Mouse (Mus musculus) liver, embryonic 13.5 days (tissue): Measurements from ENCODE around the gene Csrnp1. TPM values are rescaled to one million over a fixed set of nuclear protein-coding genes. Genes with fewer than 3 reads are reported as not detected.
"Not testable (repeated sequence)": the region's sequence is repeated elsewhere in the genome, so short reads cannot be mapped to it uniquely, and the experiment has no call there.

Source experiments
- ATAC-seq: fragments of 200-750 bp; cut with Nextera tagmentation; 2 replicates; pipeline ENCODE4 v1.8.0; 2017; ENCODE audit warnings: low read depth, mild to moderate bottlenecking, moderate number of reproducible peaks, moderate library complexity
- DNase-seq: peaks from one replicate; pipeline ENCODE4 v3.0.0; 2022
- H3K27ac ChIP-seq: fragments of 300-500 bp; sonication (generic); 2 replicates; pipeline ENCODE4 v1.5.1; 2015; ENCODE audit warnings: moderate library complexity, mild to moderate bottlenecking, inconsistent platforms
- H3K27me3 ChIP-seq: fragments of 300-500 bp; sonication (generic); 2 replicates; pipeline ENCODE4 v1.6.1; 2015; ENCODE audit warnings: mild to moderate bottlenecking, inconsistent platforms
- H3K36me3 ChIP-seq: fragments of 300-500 bp; sonication (generic); 2 replicates; pipeline ENCODE4 v1.6.1; 2015; ENCODE audit warnings: mild to moderate bottlenecking, inconsistent platforms
- H3K4me1 ChIP-seq: fragments of 300-500 bp; sonication (generic); replicated peaks from 2 replicates; pipeline ENCODE4 v1.6.1; 2015; ENCODE audit warnings: inconsistent platforms
- H3K4me2 ChIP-seq: fragments of 300-500 bp; sonication (generic); 2 replicates; pipeline ENCODE4 v1.6.1; 2015; ENCODE audit warnings: inconsistent platforms, mild to moderate bottlenecking, moderate library complexity
- H3K4me3 ChIP-seq: fragments of 300-500 bp; sonication (generic); replicated peaks from 2 replicates; pipeline ENCODE4 v1.5.1; 2015; ENCODE audit warnings: mild to moderate bottlenecking, inconsistent platforms
- H3K9ac ChIP-seq: fragments of 300-500 bp; sonication (generic); 2 replicates; pipeline ENCODE4 v1.6.1; 2015; ENCODE audit warnings: mild to moderate bottlenecking, inconsistent platforms
- H3K9me3 ChIP-seq: fragments of 300-500 bp; sonication (generic); replicated peaks from 2 replicates; pipeline ENCODE4 v1.6.1; 2016; ENCODE audit warnings: inconsistent platforms
- WGBS: fragments of 180-500 bp; shearing (Covaris S2); methylation state at CpG from one replicate; pipeline ENCODE4 v1.1.7; 2015; ENCODE audit not compliant: insufficient replicate concordance; 5-methylcytosine and 5-hydroxymethylcytosine counted together
- polyA plus RNA-seq: library from polyadenylated mRNA; unstranded; fragments of >200 nt; fragmentation: Nextera tagmentation; extraction: Ambion mirVana; gene quantifications from 2 replicates; pipeline ENCODE4 v1.2.1, GENCODE M21; 2015

Gene Csrnp1
- polyA plus RNA-seq, 1 experiment from 2014 or later: 1.3 TPM

- H3K4me3 ChIP-seq: no peak overlapping the region
- WGBS: 57% methylated on average over 6 of the region's 6 CpGs
- no peak overlapping the region for H3K27ac ChIP-seq
- ATAC-seq (no peak), DNase-seq (no peak)
- no peak overlapping the region for H3K9ac ChIP-seq
- no peak overlapping the region for H3K4me2 ChIP-seq
- peaks cover 15% of the 10 kb centered on the region for H3K27me3 ChIP-seq
- no peaks in the 10 kb centered on the region for H3K36me3 ChIP-seq
- H3K9me3 ChIP-seq: no peaks in the 10 kb centered on the region
- H3K4me1 ChIP-seq: peaks cover 15% of the 10 kb centered on the region
Observed at GRCm38 (mm10) chr9:120014828-120015227, 30.4 kb upstream of the Csrnp1 start.

DNA sequence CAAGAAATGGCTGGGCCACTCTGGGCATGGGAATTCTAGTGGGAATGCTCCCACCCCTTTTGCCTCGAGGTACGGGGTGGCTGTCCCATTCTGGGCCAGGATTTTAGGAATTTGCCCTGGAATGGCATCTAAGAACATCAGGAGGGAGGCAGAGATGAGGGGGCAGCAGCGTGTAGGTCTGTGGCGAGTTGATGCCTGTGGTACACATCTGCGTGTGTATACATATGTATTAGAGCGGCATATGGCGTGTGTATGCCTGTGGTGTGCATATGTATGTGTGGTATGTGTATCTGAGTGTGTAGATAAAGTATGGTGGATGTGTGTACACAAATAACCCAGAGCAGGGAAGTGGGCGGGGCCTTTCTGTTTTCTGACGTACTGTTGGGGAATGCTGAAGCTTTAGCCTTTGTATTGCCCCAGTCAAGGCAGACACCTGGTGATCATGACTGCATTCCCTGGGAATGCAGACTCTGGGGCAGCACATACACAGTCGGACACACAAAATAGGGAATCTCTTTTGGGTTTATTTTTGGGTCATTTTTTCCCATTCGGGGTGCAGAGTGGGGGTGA, 28.9 kb upstream of the Csrnp1 start:
- no peak for DNase-seq
- H3K36me3 ChIP-seq: no peaks in the 10 kb centered on the region
- 57% methylated on average over 11 of the region's 11 CpGs for WGBS

GRCm38 (mm10) chr9:120012781-120013180, 28.3 kb upstream of the Csrnp1 start:
- Histone ChIP-seq H3K4me2 (no peak overlapping the region), H3K9me3 (no peaks in the 10 kb centered on the region), H3K9ac (no peak overlapping the region), H3K4me1 (peaks cover 15% of the 10 kb centered on the region), H3K4me3 (no peak overlapping the region), H3K36me3 (no peaks in the 10 kb centered on the region), H3K27ac (no peak overlapping the region), H3K27me3 (peaks cover 15% of the 10 kb centered on the region)
- no peak for DNase-seq
- WGBS: 74% methylated on average over 5 of the region's 5 CpGs
- no peak for ATAC-seq

More for the DNA sequence above, 28.9 kb upstream of the Csrnp1 start:
- Histone ChIP-seq H3K4me1 (peaks cover 15% of the 10 kb centered on the region), H3K27ac (no peak overlapping the region), H3K9ac (no peak overlapping the region), H3K4me3 (no peak overlapping the region), H3K4me2 (no peak overlapping the region), H3K9me3 (no peaks in the 10 kb centered on the region), H3K27me3 (peaks cover 15% of the 10 kb centered on the region)
- no peak for ATAC-seq

DNA sequence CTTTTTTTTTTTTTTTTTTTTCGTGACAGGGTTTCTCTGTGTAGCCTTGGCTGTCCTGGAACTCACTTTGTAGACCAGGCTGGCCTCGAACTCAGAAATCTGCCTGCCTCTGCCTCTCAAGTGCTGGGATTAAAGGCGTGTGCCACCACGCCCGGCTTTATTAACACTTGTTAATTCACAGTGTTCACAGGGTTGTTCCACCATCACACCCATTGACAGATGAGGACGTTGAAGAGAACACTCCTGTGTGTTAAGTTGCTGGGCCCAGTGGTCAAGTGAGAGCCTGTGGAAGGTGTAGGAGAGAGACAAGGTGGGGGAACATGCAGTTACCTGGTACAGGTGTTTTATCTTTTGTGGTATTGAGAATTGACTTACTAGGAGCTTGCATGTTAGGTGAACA, 27.7 kb upstream of the Csrnp1 start:
- H3K4me2 ChIP-seq, H3K9me3 ChIP-seq, H3K9ac ChIP-seq, H3K36me3 ChIP-seq, DNase-seq, ATAC-seq, H3K27ac ChIP-seq, H3K4me3 ChIP-seq: not testable (repeated sequence)
- WGBS: 68% methylated on average over 6 of the region's 6 CpGs
- H3K27me3 ChIP-seq: peaks cover 15% of the 10 kb centered on the region
- H3K4me1 ChIP-seq: peaks cover 15% of the 10 kb centered on the region

GRCm38 (mm10) chr9:120011533-120011932, 27.1 kb upstream of the Csrnp1 start:
- Histone ChIP-seq H3K9ac (0 out of 2 replicates have a peak overlapping the region, but pooled peaks have one; percentile 7), H3K27ac (no peak overlapping the region), H3K27me3 (peaks cover 15% of the 10 kb centered on the region), H3K4me2 (peak overlapping the region; percentile 68), H3K4me3 (peak overlapping the region; percentile 43), H3K9me3 (no peaks in the 10 kb centered on the region), H3K36me3 (no peaks in the 10 kb centered on the region; the same call in 1 of the 2 replicates), H3K4me1 (peaks cover 15% of the 10 kb centered on the region)
- WGBS: 1% methylated on average over 10 of the region's 10 CpGs
- DNase-seq (peak; percentile 43), ATAC-seq (peak; percentile 14; the same call in 1 of the 2 replicates)

DNA sequence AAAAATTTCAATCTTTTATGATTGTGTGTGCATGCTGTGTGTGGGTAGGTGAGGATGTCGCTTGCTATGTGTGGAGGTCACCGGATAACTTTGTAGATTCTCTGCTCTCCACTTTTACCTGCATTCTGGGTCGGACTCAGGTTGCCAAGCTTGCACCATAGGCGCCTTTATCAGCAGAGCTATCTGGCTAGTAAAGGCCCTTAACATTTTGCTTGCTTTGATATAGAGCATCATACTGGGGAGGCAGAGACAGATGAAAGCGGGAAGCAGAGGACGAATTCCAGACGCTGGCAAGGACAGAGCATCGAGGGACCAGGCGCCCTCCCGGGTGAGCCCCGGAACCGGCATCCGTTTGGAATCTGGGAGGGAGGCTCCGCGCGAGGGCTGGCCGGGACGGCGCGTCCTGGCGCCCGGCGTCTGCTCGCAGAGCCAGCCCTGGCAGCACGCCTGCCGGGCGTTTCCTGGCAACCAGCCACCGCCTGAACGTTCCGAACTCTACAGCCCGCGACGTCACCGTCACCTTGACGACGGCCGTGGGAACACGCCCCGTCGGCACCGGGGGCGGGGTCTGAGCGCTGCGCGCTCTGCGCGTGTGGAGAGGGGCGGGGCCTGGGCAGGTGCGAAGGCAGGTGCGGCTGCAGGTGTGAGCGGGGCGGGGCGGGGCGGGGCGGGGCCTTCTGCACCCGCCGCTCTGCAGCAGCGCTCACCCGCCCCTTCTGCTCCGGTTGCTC, 26.5 kb upstream of the Csrnp1 start:
- 3% methylated on average over 60 of the region's 60 CpGs for WGBS
- no peaks in the 10 kb centered on the region; the same call in 1 of the 2 replicates for H3K36me3 ChIP-seq
- peak; percentile 89 for DNase-seq
- no peaks in the 10 kb centered on the region for H3K9me3 ChIP-seq
- H3K4me3 ChIP-seq: peak overlapping the region; percentile 43
- no peak overlapping the region for H3K27ac ChIP-seq
- peak; percentile 91 for ATAC-seq
- peaks cover 15% of the 10 kb centered on the region for H3K4me1 ChIP-seq
- H3K9ac ChIP-seq: peak overlapping the region; percentile 7; the same call in 1 of the 2 replicates
- H3K4me2 ChIP-seq: peak overlapping the region; percentile 68
- H3K27me3 ChIP-seq: peaks cover 15% of the 10 kb centered on the region

GRCm38 (mm10) chr9:120009871-120010270, 25.4 kb upstream of the Csrnp1 start:
- no peak overlapping the region for H3K27ac ChIP-seq
- H3K4me1 ChIP-seq: peaks cover 15% of the 10 kb centered on the region
- H3K36me3 ChIP-seq: no peaks in the 10 kb centered on the region; the same call in 1 of the 2 replicates
- DNase-seq (no peak), ATAC-seq (no peak)
- H3K9ac ChIP-seq: no peak overlapping the region
- H3K4me2 ChIP-seq: no peak overlapping the region
- H3K9me3 ChIP-seq: no peaks in the 10 kb centered on the region
- H3K27me3 ChIP-seq: peaks cover 15% of the 10 kb centered on the region
- H3K4me3 ChIP-seq: no peak overlapping the region
- 87% methylated on average over 3 of the region's 3 CpGs for WGBS

DNA sequence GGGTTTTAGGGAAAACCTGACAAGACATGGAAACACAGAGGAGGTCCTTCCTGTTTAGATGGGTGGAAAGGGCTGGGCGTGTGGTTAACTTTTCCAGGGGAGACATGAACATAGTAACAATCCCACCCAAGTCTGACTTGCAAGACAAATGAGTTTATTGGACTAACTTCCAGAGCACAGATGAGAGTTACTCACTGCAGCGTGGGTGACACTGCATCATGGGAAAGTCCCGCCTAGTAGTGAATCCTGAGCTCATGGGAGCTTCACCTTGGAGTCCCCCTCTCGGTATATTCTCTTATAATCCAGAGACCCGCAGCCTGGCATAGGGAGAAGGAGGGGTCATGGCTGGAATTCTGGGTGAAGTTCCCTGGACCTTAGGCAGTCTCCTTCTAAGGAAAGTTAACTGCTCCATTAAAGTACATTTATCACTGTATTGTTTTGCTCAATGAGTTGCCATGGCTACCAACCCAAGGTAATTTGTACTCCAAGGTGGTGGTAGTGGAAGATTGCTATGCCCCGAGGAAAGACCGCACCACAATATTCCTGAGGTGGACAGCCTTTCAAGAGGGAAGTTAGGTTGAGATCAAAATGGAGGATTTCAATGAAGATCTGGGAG, 24.9 kb upstream of the Csrnp1 start:
- Histone ChIP-seq H3K36me3 (no peaks in the 10 kb centered on the region; the same call in 1 of the 2 replicates), H3K4me3 (no peak overlapping the region), H3K4me1 (peaks cover 15% of the 10 kb centered on the region), H3K9me3 (no peaks in the 10 kb centered on the region), H3K27ac (no peak overlapping the region), H3K27me3 (peaks cover 15% of the 10 kb centered on the region), H3K9ac (no peak overlapping the region), H3K4me2 (no peak overlapping the region)
- WGBS: 58% methylated on average over 7 of the region's 7 CpGs
- DNase-seq (no peak), ATAC-seq (no peak)

GRCm38 (mm10) chr9:120007833-120008232, 23.4 kb upstream of the Csrnp1 start:
- no peak for ATAC-seq
- H3K9ac ChIP-seq: no peak overlapping the region
- 61% methylated on average over 1 of the region's 1 CpGs for WGBS

GRCm38 (mm10) chr9:120005936-120006335, 21.5 kb upstream of the Csrnp1 start:
- peaks cover 30% of the 10 kb centered on the region for H3K4me1 ChIP-seq
- ATAC-seq: no peak
- H3K4me3 ChIP-seq: no peak overlapping the region
- H3K27ac ChIP-seq: no peak overlapping the region
- H3K36me3 ChIP-seq: no peaks in the 10 kb centered on the region; the same call in 1 of the 2 replicates
- no peak overlapping the region for H3K9ac ChIP-seq
- no peak for DNase-seq
- H3K9me3 ChIP-seq: no peaks in the 10 kb centered on the region
- no peak overlapping the region for H3K4me2 ChIP-seq
- 73% methylated on average over 3 of the region's 3 CpGs for WGBS
- H3K27me3 ChIP-seq: peaks cover 4% of the 10 kb centered on the region

More at GRCm38 (mm10) chr9:120007833-120008232, 23.4 kb upstream of the Csrnp1 start:
- Histone ChIP-seq H3K27me3 (peaks cover 11% of the 10 kb centered on the region), H3K4me1 (peaks cover 20% of the 10 kb centered on the region), H3K4me2 (no peak overlapping the region), H3K9me3 (no peaks in the 10 kb centered on the region), H3K4me3 (no peak overlapping the region), H3K36me3 (no peaks in the 10 kb centered on the region; the same call in 1 of the 2 replicates), H3K27ac (no peak overlapping the region)
- no peak for DNase-seq

DNA sequence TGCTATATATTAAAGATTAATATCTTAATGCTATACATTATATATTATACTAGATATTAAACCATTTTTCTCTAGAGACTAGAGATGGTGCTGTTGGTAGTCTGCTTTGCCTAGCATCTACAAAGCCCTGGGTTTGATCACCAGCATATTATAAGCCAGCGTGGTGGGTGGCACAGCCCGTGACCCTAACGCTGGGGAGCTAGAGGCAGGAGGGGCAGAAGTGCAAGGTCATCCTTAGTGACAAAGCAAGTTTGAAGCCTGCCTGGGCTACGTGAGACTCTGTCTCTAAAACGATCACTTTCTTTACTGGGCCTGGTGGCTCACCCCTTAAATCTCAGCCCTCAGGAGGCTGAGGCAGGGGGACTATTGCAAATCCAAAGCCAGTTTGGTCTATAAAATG, 18.4 kb upstream of the Csrnp1 start:
- peaks cover 3% of the 10 kb centered on the region; the same call in 1 of the 2 replicates for H3K27me3 ChIP-seq
- 42% methylated on average over 5 of the region's 5 CpGs for WGBS
- ATAC-seq (peak; percentile 60; the same call in 1 of the 2 replicates), DNase-seq (peak; percentile 45)
- H3K9me3 ChIP-seq: no peaks in the 10 kb centered on the region
- peaks cover 32% of the 10 kb centered on the region for H3K4me1 ChIP-seq
- peak overlapping the region; percentile 79 for H3K4me2 ChIP-seq
- H3K36me3 ChIP-seq: no peaks in the 10 kb centered on the region; the same call in 1 of the 2 replicates
- H3K4me3 ChIP-seq: no peak overlapping the region
- H3K27ac ChIP-seq: peak overlapping the region; percentile 68; the same call in 1 of the 2 replicates
- H3K9ac ChIP-seq: 0 out of 2 replicates have a peak overlapping the region, but pooled peaks have one; percentile 59
